Mouse (Mus musculus) liver, postnatal 0 days (tissue): ENCODE data around the gene Snx10. TPM values are rescaled to one million over a fixed set of nuclear protein-coding genes. Genes with fewer than 3 reads are reported as not detected.
A peak's percentile ranks its signal among the peaks of the same experiment; 100 is the strongest.

Experiments
- ATAC-seq: fragments of 200-750 bp; cut with Nextera tagmentation; 2 replicates; pipeline ENCODE4 v1.8.0; 2017; ENCODE audit warnings: mild to moderate bottlenecking, moderate library complexity
- DNase-seq: peaks from one replicate; pipeline ENCODE4 v3.0.0-alpha.2; 2016
- H3K27ac ChIP-seq: fragments of 300-500 bp; sonication (generic); 2 replicates; pipeline ENCODE4 v1.5.1; 2014; ENCODE audit warnings: antibody characterized with exemption, moderate library complexity, mild to moderate bottlenecking, low read depth
- H3K27me3 ChIP-seq: fragments of 300-500 bp; sonication (generic); 2 replicates; pipeline ENCODE4 v1.6.1; 2014; ENCODE audit warnings: low read length, control low read depth, mixed read lengths; ENCODE audit not compliant: insufficient read depth
- H3K36me3 ChIP-seq: fragments of 300-500 bp; sonication (generic); replicated peaks from 2 replicates; pipeline ENCODE4 v1.6.1; 2014; ENCODE audit warnings: mild to moderate bottlenecking, control low read depth, low read length, moderate library complexity, mixed read lengths; ENCODE audit not compliant: insufficient read depth
- H3K4me1 ChIP-seq: fragments of 300-500 bp; sonication (generic); 2 replicates; pipeline ENCODE4 v1.6.1; 2014; ENCODE audit warnings: antibody characterized with exemption, mild to moderate bottlenecking, control low read depth; ENCODE audit not compliant: insufficient read depth
- H3K4me2 ChIP-seq: fragments of 300-500 bp; sonication (generic); 2 replicates; pipeline ENCODE4 v1.6.1; 2014; ENCODE audit warnings: low read depth, mild to moderate bottlenecking, low read length, moderate library complexity, mixed read lengths
- H3K4me3 ChIP-seq: fragments of 300-500 bp; sonication (generic); 2 replicates; pipeline ENCODE4 v1.5.1; 2014; ENCODE audit warnings: low read depth, low read length
- H3K9ac ChIP-seq: fragments of 300-500 bp; sonication (generic); replicated peaks from 2 replicates; pipeline ENCODE4 v1.6.1; 2014; ENCODE audit warnings: mild to moderate bottlenecking, moderate library complexity
- H3K9me3 ChIP-seq: fragments of 300-500 bp; sonication (generic); 2 replicates; pipeline ENCODE4 v1.6.1; 2016; ENCODE audit warnings: mild to moderate bottlenecking, control low read depth, low read length, mixed read lengths
- CTCF ChIP-seq: sonication (generic); IDR thresholded peaks from 2 replicates; pipeline ENCODE4 v1.5.1; 2016; ENCODE audit warnings: antibody characterized with exemption, low read depth
- EP300 ChIP-seq: IDR thresholded peaks from 2 replicates; pipeline ENCODE4 v1.6.1; 2016; ENCODE audit warnings: antibody characterized with exemption, low read depth, mild to moderate bottlenecking
- WGBS: fragments of 180-500 bp; shearing (Covaris S2); extraction: QIAGEN DNeasy Blood & Tissue Kit; methylation state at CpG from one replicate; pipeline ENCODE4 v1.1.7; 2014; ENCODE audit not compliant: insufficient replicate concordance; 5-methylcytosine and 5-hydroxymethylcytosine counted together
- polyA plus RNA-seq: library from polyadenylated mRNA; unstranded; fragments of >200 nt; fragmentation: Nextera tagmentation; extraction: Ambion mirVana; gene quantifications from 2 replicates; pipeline ENCODE4 v1.2.1, GENCODE M21; 2015

Snx10 gene
- polyA plus RNA-seq, 1 experiment from 2014 or later: 17.7 TPM

- H3K9me3 ChIP-seq: peaks cover 5% of the 10 kb centered on the region; the same call in 1 of the 2 replicates
- no peak for DNase-seq
- H3K9ac ChIP-seq: no peak overlapping the region
- H3K4me3 ChIP-seq: no peak overlapping the region
- no peak for ATAC-seq
- no peak overlapping the region for H3K27ac ChIP-seq
- WGBS: 22% methylated on average over 7 of the region's 7 CpGs
- TF ChIP-seq CTCF: no peak
- TF ChIP-seq EP300: no peak
- no peak overlapping the region for H3K4me2 ChIP-seq
- no peaks in the 10 kb centered on the region; the same call in 1 of the 2 replicates for H3K4me1 ChIP-seq
- no peaks in the 10 kb centered on the region for H3K27me3 ChIP-seq
- peaks cover 18% of the 10 kb centered on the region for H3K36me3 ChIP-seq
Observed at GRCm38 (mm10) chr6:51486076-51486710, 37.5 kb upstream of the Snx10 start.

DNA sequence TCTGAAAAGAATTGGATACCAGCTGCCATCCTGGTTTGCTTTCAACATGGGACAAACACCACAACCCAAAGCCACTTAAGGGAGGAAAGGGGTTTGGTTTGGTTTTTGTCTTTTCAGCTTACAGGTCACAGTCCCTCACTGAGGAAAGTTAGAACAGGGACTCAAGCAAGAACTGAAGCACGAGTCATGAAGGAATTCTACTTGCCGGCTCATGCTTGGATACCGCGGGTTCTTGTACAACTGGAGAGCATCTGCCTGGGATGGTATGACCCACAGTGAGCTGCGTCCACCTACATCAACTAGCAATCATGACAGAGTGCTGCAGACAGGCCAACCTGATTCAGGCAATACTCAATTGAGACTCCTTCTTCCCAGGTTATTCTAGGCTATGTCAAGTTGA lies 37.0 kb upstream of the Snx10 start:
- no peak overlapping the region for H3K4me2 ChIP-seq
- ATAC-seq (no peak), DNase-seq (no peak)
- no peak for TF ChIP-seq CTCF
- no peak for TF ChIP-seq EP300
- no peak overlapping the region for H3K27ac ChIP-seq
- WGBS: 84% methylated on average over 5 of the region's 5 CpGs
- H3K4me3 ChIP-seq: no peak overlapping the region
- H3K9me3 ChIP-seq: peaks cover 5% of the 10 kb centered on the region; the same call in 1 of the 2 replicates
- H3K36me3 ChIP-seq: peaks cover 12% of the 10 kb centered on the region
- H3K27me3 ChIP-seq: no peaks in the 10 kb centered on the region
- no peaks in the 10 kb centered on the region; the same call in 1 of the 2 replicates for H3K4me1 ChIP-seq
- no peak overlapping the region for H3K9ac ChIP-seq

DNA sequence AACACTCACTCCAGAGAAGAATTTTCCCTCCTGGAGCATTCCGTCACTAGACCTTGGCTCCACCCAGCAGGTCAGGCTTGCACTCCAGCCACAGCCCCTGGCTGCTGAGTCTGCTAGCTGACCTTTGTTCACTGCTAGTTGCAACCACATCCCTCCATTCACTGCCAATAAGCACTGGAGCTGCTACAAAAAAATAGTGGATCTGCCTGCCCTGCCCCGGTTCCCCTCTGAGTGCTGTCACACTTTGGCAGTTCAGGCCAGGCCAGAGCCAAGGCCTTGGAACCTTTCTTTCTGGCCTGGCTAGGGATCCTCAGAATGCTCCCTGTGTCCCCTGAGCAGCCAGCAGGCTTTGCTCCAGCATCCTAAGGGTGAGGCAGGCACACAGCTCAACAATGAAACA lies 33.9 kb upstream of the Snx10 start:
- H3K27ac ChIP-seq: no peak overlapping the region
- no peak overlapping the region for H3K4me3 ChIP-seq
- TF ChIP-seq EP300: no peak
- no peak for TF ChIP-seq CTCF
- no peaks in the 10 kb centered on the region for H3K27me3 ChIP-seq
- no peaks in the 10 kb centered on the region; the same call in 1 of the 2 replicates for H3K4me1 ChIP-seq
- WGBS: 49% methylated on average over 2 of the region's 2 CpGs
- no peak overlapping the region for H3K4me2 ChIP-seq
- peaks cover 5% of the 10 kb centered on the region; the same call in 1 of the 2 replicates for H3K9me3 ChIP-seq
- no peak for DNase-seq
- no peaks in the 10 kb centered on the region for H3K36me3 ChIP-seq
- peak; percentile 80 for ATAC-seq
- no peak overlapping the region for H3K9ac ChIP-seq

DNA sequence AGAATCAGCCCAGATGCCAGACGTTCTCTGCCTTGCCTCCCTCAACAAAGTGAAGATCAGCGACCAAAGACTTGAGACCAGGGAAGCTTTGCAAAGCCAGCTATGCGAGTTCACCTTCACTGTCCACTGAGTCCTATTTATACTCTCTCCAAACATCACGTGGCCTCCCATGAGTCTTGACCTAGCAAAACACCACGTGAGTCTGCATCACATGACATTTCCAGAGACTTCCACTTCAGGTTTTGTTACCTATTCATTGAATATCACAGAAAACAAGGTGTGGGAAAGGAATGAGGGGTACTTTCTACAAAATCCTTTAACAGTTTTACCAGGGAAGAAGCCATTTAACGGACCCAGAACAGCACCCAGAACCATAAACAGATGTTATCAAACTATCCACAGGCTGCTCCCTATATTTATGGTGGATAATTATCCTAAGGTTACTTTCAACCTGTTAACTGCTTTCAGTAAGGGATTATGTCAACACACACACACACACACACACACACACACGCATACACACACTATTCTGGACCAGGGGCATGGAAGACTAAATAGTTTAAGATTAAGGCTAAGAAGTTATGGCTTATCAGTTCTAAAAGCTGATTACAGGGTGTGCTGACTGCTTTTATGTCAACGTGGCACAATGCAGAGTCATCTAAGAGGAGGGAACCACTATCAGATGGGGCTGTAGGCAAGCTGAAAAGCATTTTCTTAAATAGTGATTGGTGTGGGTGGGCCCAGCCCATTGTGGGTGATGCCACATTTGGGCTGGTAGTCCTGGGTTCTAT lies 26.2 kb upstream of the Snx10 start:
- H3K4me2 ChIP-seq: no peak overlapping the region
- H3K27ac ChIP-seq: no peak overlapping the region
- H3K27me3 ChIP-seq: no peaks in the 10 kb centered on the region
- ATAC-seq (no peak), DNase-seq (no peak)
- no peak overlapping the region for H3K9ac ChIP-seq
- H3K9me3 ChIP-seq: no peaks in the 10 kb centered on the region
- WGBS: 54% methylated on average over 8 of the region's 8 CpGs
- TF ChIP-seq CTCF (no peak), EP300 (no peak)
- no peak overlapping the region for H3K4me3 ChIP-seq
- no peaks in the 10 kb centered on the region for H3K36me3 ChIP-seq
- H3K4me1 ChIP-seq: no peaks in the 10 kb centered on the region

DNA sequence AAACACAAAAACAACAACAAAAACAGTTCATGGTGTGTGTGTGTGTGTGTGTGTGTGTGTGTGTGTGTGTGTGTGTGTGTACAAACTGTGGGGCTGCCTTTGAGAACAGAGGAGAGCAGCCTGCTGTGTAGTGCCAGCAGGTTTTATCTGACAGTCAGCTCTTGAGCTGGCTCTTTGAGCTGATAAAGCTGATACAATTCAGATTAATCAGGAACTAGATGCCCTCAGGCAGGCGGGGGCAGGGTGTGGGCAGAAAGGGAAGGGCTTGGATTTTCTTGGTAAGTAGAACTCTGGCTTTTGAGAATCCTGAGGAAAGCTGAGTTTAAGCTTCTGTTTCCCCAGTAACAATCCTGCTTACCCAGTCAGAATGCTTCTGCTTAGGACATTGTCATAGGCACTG lies 18.0 kb upstream of the Snx10 start:
- DNase-seq (no peak), ATAC-seq (no peak)
- 29% methylated on average over 1 of the region's 1 CpGs for WGBS
- Histone ChIP-seq H3K9me3 (no peaks in the 10 kb centered on the region), H3K27ac (no peak overlapping the region), H3K27me3 (no peaks in the 10 kb centered on the region), H3K4me1 (0 out of 2 replicates have a peak, but pooled peaks cover 4% of the 10 kb centered on the region), H3K4me2 (no peak overlapping the region), H3K4me3 (no peak overlapping the region), H3K9ac (no peak overlapping the region), H3K36me3 (no peaks in the 10 kb centered on the region)
- no peak for TF ChIP-seq CTCF
- no peak for TF ChIP-seq EP300

- Histone ChIP-seq H3K27ac (no peak overlapping the region), H3K27me3 (no peaks in the 10 kb centered on the region), H3K4me1 (0 out of 2 replicates have a peak, but pooled peaks cover 4% of the 10 kb centered on the region), H3K4me2 (no peak overlapping the region), H3K9me3 (no peaks in the 10 kb centered on the region), H3K9ac (no peak overlapping the region), H3K4me3 (no peak overlapping the region), H3K36me3 (no peaks in the 10 kb centered on the region)
- no peak for ATAC-seq
- no peak for TF ChIP-seq EP300
- TF ChIP-seq CTCF: no peak
- WGBS: 68% methylated on average over 2 of the region's 2 CpGs
- no peak for DNase-seq
Observed at GRCm38 (mm10) chr6:51507556-51507955, 16.1 kb upstream of the Snx10 start.
